Mouse (Mus musculus): ENCODE measurements around the gene Chil1. TPM values are rescaled to one million over a fixed set of nuclear protein-coding genes. Genes with fewer than 3 reads are reported as not detected.

Gene Chil1
- total RNA-seq, 1 experiment = 0.98 TPM

DNA sequence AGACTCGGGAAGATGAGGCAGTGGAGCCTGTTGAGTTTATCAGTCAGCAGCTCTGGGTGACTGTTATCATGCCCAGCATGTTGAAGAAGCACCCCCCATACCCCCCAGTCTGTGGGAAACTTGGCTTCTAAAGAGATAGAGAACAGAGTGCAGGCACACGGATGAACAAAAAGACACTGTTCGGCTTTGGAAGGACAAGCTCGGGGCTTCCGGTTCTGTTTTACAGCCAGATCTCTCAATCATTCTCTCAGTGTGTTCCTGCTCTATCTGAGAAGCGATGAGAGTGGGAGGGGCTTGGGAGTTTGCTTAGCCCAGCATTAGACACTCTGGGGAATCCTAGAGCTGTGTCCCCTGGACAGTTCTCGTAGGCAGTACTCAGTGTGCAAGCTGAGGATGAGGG, 31.4 kb downstream of the Chil1 start:
- H3K27ac ChIP-seq (ENCODE audit: insufficient read depth, low read depth, low read length, poor library complexity, severe bottlenecking) = no peak overlapping the region
- no peaks in the 10 kb centered on the region for H3K9me3 ChIP-seq (ENCODE audit: control insufficient read depth, insufficient read depth, low read depth, low read length)
- in situ Hi-C loops (cut with MboI; ENCODE audit: low sequenced_read_pairs in 2 of 2, unreplicated experiment in 2 of 2) = no loop called here
- no peak overlapping the region for H3K9ac ChIP-seq (ENCODE audit: insufficient read depth, low read depth, low read length, poor library complexity, severe bottlenecking)
- DNase-seq (ENCODE audit: low read depth, low spot score) = no peak
- TF ChIP-seq HCFC1 (IDR thresholded peaks at IDR 0.05; ENCODE audit: borderline replicate concordance, insufficient read depth, low read length) = no peak
- TF ChIP-seq ZC3H11A (IDR thresholded peaks at IDR 0.05; ENCODE audit: borderline replicate concordance, low read depth, low read length) = no peak
- no peak for TF ChIP-seq ZNF384 (IDR thresholded peaks at IDR 0.05; ENCODE audit: low read depth, low read length)
- TF ChIP-seq MAFK (IDR thresholded peaks at IDR 0.05; ENCODE audit: insufficient read depth, low read depth, low read length) = no peak
- TF ChIP-seq CHD2 (IDR thresholded peaks at IDR 0.05; ENCODE audit: low read depth, low read length) = no peak
- no peak overlapping the region for H3K4me3 ChIP-seq (ENCODE audit: insufficient read depth in 1 of 2, low read depth in 1 of 2, low read length in 2 of 2, poor library complexity in 1 of 2, severe bottlenecking in 1 of 2)
- no peaks in the 10 kb centered on the region for H3K36me3 ChIP-seq (ENCODE audit: control insufficient read depth, insufficient read depth, low read length, poor library complexity, severe bottlenecking)
- H3K4me1 ChIP-seq (ENCODE audit: control insufficient read depth in 2 of 2, insufficient read depth in 2 of 2, low read length in 2 of 2, poor library complexity in 1 of 2) = peaks cover 4 to 31% of the 10 kb centered on the region in 2 experiments; a peak in 3 of 4 replicates

DNA sequence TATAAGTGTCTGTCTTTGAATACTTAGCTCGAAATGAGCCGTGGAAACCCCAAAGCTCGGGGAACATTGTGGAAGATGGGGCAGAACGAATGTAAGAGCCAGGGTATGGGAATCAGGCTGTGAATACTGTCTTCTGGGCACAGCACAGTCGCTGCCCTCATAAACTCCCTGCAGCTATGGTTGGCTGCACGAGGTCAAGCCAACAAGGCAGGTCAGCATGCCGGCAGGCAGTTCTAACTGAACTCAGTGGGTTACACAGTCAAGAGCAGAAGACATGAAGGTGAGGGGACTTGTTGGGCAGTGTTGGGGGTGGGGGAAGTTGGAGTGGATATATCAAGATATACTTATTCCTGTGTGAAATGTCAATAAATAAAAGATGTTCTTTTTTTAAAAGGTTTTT, 33.1 kb downstream of the Chil1 start:
- no peak for DNase-seq (ENCODE audit: low read depth, low spot score)

DNA sequence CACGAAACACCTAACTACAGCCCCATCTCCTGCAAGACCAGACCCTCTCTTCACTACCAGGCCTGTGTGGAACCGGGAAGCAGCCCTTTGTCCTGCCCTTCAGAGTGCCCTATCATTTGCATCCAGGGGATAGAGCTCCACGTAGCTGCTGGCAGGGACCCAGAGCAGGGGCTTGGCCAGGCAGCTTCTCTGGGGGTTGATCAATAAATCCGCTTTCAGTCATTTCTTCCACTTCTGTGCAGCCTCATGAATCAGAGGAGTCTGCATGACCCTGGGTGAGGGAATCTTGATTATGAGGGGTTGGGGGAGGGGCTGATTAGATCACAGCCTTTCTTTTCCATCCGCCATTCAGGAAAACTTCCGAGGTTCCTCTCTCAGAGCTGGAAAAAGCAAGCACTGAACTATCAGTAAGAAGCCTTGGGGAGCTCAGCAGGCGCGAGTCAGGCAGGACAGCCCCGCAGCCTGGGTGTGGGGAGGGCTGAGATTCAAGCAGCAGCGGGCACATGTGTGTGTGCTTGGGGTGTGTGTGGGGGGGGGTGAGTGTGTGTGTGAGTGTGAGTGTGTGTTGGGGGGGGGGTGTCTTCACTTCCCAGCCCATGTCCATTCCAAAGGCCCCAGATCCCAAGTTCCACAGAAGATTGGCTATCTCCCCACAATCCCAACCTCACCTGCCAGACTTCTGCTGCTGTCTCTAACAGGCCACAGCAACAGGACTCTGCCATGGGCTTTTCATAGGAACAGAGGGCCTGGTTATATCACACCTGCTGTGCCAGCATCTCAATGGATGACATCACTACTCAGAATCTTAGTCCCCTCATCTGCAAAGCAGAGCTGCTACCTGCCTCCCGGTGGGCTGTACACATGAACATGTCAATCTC, 34.0 kb downstream of the Chil1 start:
- TF ChIP-seq MAFK (IDR thresholded peaks at IDR 0.05; ENCODE audit: insufficient read depth, low read depth, low read length) = no peak
- no peak for TF ChIP-seq ZC3H11A (IDR thresholded peaks at IDR 0.05; ENCODE audit: borderline replicate concordance, low read depth, low read length)
- TF ChIP-seq HCFC1 (IDR thresholded peaks at IDR 0.05; ENCODE audit: borderline replicate concordance, insufficient read depth, low read length) = no peak
- TF ChIP-seq CHD2 (IDR thresholded peaks at IDR 0.05; ENCODE audit: low read depth, low read length) = no peak
- TF ChIP-seq ZNF384 (IDR thresholded peaks at IDR 0.05; ENCODE audit: low read depth, low read length) = no peak
- H3K36me3 ChIP-seq (ENCODE audit: control insufficient read depth, insufficient read depth, low read length, poor library complexity, severe bottlenecking) = no peaks in the 10 kb centered on the region
- no peaks in the 10 kb centered on the region for H3K9me3 ChIP-seq (ENCODE audit: control insufficient read depth, insufficient read depth, low read depth, low read length)
- H3K4me1 ChIP-seq (ENCODE audit: control insufficient read depth in 2 of 2, insufficient read depth in 2 of 2, low read length in 2 of 2, poor library complexity in 1 of 2) = peaks cover 4 to 25% of the 10 kb centered on the region in 2 experiments; a peak in 3 of 4 replicates
- H3K9ac ChIP-seq (ENCODE audit: insufficient read depth, low read depth, low read length, poor library complexity, severe bottlenecking) = no peak overlapping the region
- no peak overlapping the region for H3K27ac ChIP-seq (ENCODE audit: insufficient read depth, low read depth, low read length, poor library complexity, severe bottlenecking)
- H3K4me3 ChIP-seq (ENCODE audit: insufficient read depth in 1 of 2, low read depth in 1 of 2, low read length in 2 of 2, poor library complexity in 1 of 2, severe bottlenecking in 1 of 2) = no peak overlapping the region
- DNase-seq (ENCODE audit: low read depth, low spot score) = no peak
- in situ Hi-C loops (cut with MboI; ENCODE audit: low sequenced_read_pairs in 2 of 2, unreplicated experiment in 2 of 2) = no loop called here

More for the DNA sequence above, 33.1 kb downstream of the Chil1 start:
- Histone ChIP-seq H3K4me1 (ENCODE audit: control insufficient read depth in 2 of 2, insufficient read depth in 2 of 2, low read length in 2 of 2, poor library complexity in 1 of 2) (peaks cover 4 to 32% of the 10 kb centered on the region in 2 experiments; a peak in 3 of 4 replicates), H3K36me3 (ENCODE audit: control insufficient read depth, insufficient read depth, low read length, poor library complexity, severe bottlenecking) (no peaks in the 10 kb centered on the region), H3K9me3 (ENCODE audit: control insufficient read depth, insufficient read depth, low read depth, low read length) (no peaks in the 10 kb centered on the region), H3K4me3 (ENCODE audit: insufficient read depth in 1 of 2, low read depth in 1 of 2, low read length in 2 of 2, poor library complexity in 1 of 2, severe bottlenecking in 1 of 2) (no peak overlapping the region), H3K27ac (ENCODE audit: insufficient read depth, low read depth, low read length, poor library complexity, severe bottlenecking) (no peak overlapping the region), H3K9ac (ENCODE audit: insufficient read depth, low read depth, low read length, poor library complexity, severe bottlenecking) (no peak overlapping the region)
- in situ Hi-C loops (cut with MboI; ENCODE audit: low sequenced_read_pairs in 2 of 2, unreplicated experiment in 2 of 2) = no loop called here
- TF ChIP-seq MAFK (IDR thresholded peaks at IDR 0.05; ENCODE audit: insufficient read depth, low read depth, low read length) (no peak), CHD2 (IDR thresholded peaks at IDR 0.05; ENCODE audit: low read depth, low read length) (no peak), ZNF384 (IDR thresholded peaks at IDR 0.05; ENCODE audit: low read depth, low read length) (no peak), HCFC1 (IDR thresholded peaks at IDR 0.05; ENCODE audit: borderline replicate concordance, insufficient read depth, low read length) (no peak), ZC3H11A (IDR thresholded peaks at IDR 0.05; ENCODE audit: borderline replicate concordance, low read depth, low read length) (no peak)

GRCm38 (mm10) chr1:134216629-134216971, 34.6 kb downstream of the Chil1 start:
- no peak overlapping the region for H3K9ac ChIP-seq (ENCODE audit: insufficient read depth, low read depth, low read length, poor library complexity, severe bottlenecking)
- no peak overlapping the region for H3K27ac ChIP-seq (ENCODE audit: insufficient read depth, low read depth, low read length, poor library complexity, severe bottlenecking)
- in situ Hi-C loops (cut with MboI; ENCODE audit: low sequenced_read_pairs in 2 of 2, unreplicated experiment in 2 of 2) = no loop called here
- TF ChIP-seq ZC3H11A (IDR thresholded peaks at IDR 0.05; ENCODE audit: borderline replicate concordance, low read depth, low read length) = no peak
- TF ChIP-seq HCFC1 (IDR thresholded peaks at IDR 0.05; ENCODE audit: borderline replicate concordance, insufficient read depth, low read length) = no peak
- no peak for TF ChIP-seq ZNF384 (IDR thresholded peaks at IDR 0.05; ENCODE audit: low read depth, low read length)
- TF ChIP-seq CHD2 (IDR thresholded peaks at IDR 0.05; ENCODE audit: low read depth, low read length) = no peak
- peaks cover 4 to 24% of the 10 kb centered on the region in 2 experiments; a peak in 3 of 4 replicates for H3K4me1 ChIP-seq (ENCODE audit: control insufficient read depth in 2 of 2, insufficient read depth in 2 of 2, low read length in 2 of 2, poor library complexity in 1 of 2)
- no peaks in the 10 kb centered on the region for H3K9me3 ChIP-seq (ENCODE audit: control insufficient read depth, insufficient read depth, low read depth, low read length)
- no peaks in the 10 kb centered on the region for H3K36me3 ChIP-seq (ENCODE audit: control insufficient read depth, insufficient read depth, low read length, poor library complexity, severe bottlenecking)
- H3K4me3 ChIP-seq (ENCODE audit: insufficient read depth in 1 of 2, low read depth in 1 of 2, low read length in 2 of 2, poor library complexity in 1 of 2, severe bottlenecking in 1 of 2) = no peak overlapping the region
- DNase-seq (ENCODE audit: low read depth, low spot score) = no peak

Data from ES-E14 (cell line).